Comparison of ENCODE assay signal across 8 mouse cellular contexts in the genomic region with DNA sequence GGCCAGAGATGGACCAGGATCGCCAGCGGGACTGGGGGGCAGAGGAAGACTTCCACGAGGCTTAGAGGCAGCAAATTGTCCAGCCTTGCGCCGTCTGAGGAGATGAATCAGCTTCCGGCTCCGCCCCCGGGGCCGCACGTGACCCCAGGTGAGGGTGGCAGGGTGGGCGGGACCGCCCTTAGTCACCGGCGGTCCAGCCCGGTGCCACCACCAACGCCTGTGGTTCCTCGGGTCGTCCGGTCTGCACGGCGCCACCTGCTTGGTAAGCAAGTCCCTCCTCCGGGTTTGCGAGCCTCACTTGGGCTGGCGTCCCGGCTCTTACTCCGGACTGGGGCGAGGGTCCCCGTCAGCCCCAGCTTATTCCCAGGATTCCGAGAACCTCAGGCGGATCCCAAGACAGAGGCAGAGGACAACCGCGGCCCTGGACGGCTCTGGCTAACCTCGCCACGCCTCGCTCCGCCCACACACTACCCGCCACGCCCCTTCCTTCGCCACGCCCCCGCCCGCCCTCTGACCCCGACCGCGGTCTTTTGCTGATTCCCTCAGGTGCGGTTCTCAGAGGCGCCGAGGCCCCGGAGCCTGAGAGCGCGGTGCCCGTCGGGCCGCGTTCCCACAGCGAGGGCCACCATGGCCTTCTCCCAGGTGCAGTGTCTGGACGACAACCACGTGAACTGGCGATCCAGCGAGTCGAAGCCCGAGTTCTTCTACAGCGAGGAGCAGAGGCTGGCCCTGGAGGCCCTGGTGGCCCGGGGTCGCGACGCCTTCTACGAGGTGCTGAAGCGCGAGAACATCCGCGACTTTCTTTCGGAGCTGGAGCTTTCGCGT. TPM values are rescaled to one million over a fixed set of nuclear protein-coding genes. Genes with fewer than 3 reads are reported as not detected.
DNase-seq lines count a peak whose midpoint lies in the region; ATAC-seq lines count a peak whose summit lies in the region.

Fam83g (plus strand) TSS at position 185 of the 825 bp plus-strand sequence.

- peaks cover 22% of the 10 kb centered on the region for H3K36me3 ChIP-seq in erythroblast, embryonic 14.5 days (ENCODE audit: control insufficient read depth)

- H3K9me3 ChIP-seq in erythroblast, embryonic 14.5 days (ENCODE audit: control insufficient read depth, low read length) = no peaks in the 10 kb centered on the region

- H3K4me1 ChIP-seq in erythroblast, embryonic 14.5 days (ENCODE audit: control insufficient read depth) = peaks cover 62% of the 10 kb centered on the region

- H3K27me3 ChIP-seq in erythroblast, embryonic 14.5 days (ENCODE audit: control insufficient read depth) = peaks cover 22% of the 10 kb centered on the region

- peak; percentile 35 for DNase-seq in adrenal gland, adult 8-10 months
- DNase-seq in heart, postnatal 10 days = peak; percentile 37 to 56
- peak; percentile 82 to 90 for DNase-seq in kidney, postnatal 36 days
- peak; percentile 64 to 71 for DNase-seq in spleen, postnatal 36 days (ENCODE audit: low spot score in 2 of 2)
- no peak for DNase-seq in cerebellum, adult 11 months

- intact Hi-C loops in heart, postnatal 10 days (cut with DNase I) = no loop called here

- ATAC-seq in megakaryocyte progenitor cell, adult 5-6 weeks (replicated peaks; ENCODE audit: poor library complexity) = peak; percentile 47
- no peak for ATAC-seq in cerebellum, adult (ENCODE audit: insufficient number of reproducible peaks, low FRiP score, low TSS enrichment)

- H3K4me3 ChIP-seq in erythroblast, embryonic 14.5 days (replicated peaks) = peak within 1 kb of the TSS; percentile 77

RNA-seq across cellular contexts. Expression of gene Fam83g, which starts in this region (rescaled TPM):
- 1 to 10 TPM; 1.7 to 2.9 (median 2.3) TPM for total RNA-seq in adrenal gland, adult 8-10 months (2022)
- polyA plus RNA-seq in erythroblast, embryonic 14.5 days (2012) = 1.5 and 1.7 TPM in 2 replicates
- under 1 TPM; 0.12 to 0.29 TPM for total RNA-seq in heart, postnatal 10 days (2021)
- not detected in 2 replicates for total RNA-seq in megakaryocyte progenitor cell, adult 5-6 weeks (2015)
- total RNA-seq in megakaryocyte progenitor cell, adult 5-6 weeks (2017) = 0.10 TPM in 1 of 2 replicates, not detected in the other

Comparison
In these comparisons a context has a peak if more than half of its experiments do, and no peak if none do; other contexts are left out.
1. Peak in DNase-seq in heart, postnatal 10 days; RNA of the gene not detected or under 1 TPM.
2. Peak in ATAC-seq in megakaryocyte progenitor cell, adult 5-6 weeks; RNA of the gene not detected or under 1 TPM.